Mouse (Mus musculus) central nervous system, embryonic 11.5 days (tissue): Measurements from ENCODE around the gene Tdpoz3. TPM values are rescaled to one million over a fixed set of nuclear protein-coding genes. Genes with fewer than 3 reads are reported as not detected.

Source experiments
- polyA plus RNA-seq: library from polyadenylated mRNA; depleted of rRNA; stranded (reverse); fragments of >200 nt; gene quantifications from 2 replicates; pipeline ENCODE4 v1.2.3, GENCODE M21; 2012; rRNA removed

Gene Tdpoz3
- polyA plus RNA-seq: not detected in 2 replicates

DNA sequence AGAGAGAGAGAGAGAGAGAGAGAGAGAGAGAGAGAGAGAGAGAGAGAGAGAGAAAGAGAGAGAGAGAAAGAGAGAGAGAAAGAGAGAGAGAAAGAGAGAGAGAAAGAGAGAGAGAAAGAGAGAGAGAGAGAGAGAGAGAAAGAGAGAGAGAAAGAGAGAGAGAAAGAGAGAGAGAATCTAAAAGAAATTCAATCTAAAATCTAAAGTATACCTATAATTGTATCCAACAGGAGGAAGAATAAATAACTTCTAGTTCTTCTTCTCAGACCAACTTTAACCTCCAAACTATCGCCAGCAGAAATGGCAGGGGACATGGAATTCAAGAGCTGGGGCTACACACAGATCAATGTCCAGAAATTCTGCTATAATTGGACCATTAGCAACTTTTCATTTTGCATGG lies at the start of gene Tdpoz3:
Gene Tdpoz3 (plus strand): TSS at position 301 of the 400 bp plus-strand sequence.

GRCm38 (mm10) chr3:93796098-93796497 lies 29.7 kb upstream of the Tdpoz3 start, which contains the start of gene Tdpoz4:
Gene Tdpoz4, plus strand, starts transcription at chr3:93796398.

Other genes with a start within 250 kb of the Tdpoz3 start
- not detected in 2 replicates for gene Tdpoz2, start 173.3 kb upstream of the Tdpoz3 start, polyA plus RNA-seq
- not detected in 2 replicates for gene Tdpoz1, start 149.7 kb upstream of the Tdpoz3 start, polyA plus RNA-seq
- gene Gm37596, start 132.9 kb upstream of the Tdpoz3 start, polyA plus RNA-seq: not detected in 2 replicates
- gene Gm5773, start 53.0 kb upstream of the Tdpoz3 start, polyA plus RNA-seq: not detected in 2 replicates
- gene Tdpoz4, start 29.6 kb upstream of the Tdpoz3 start, polyA plus RNA-seq: not detected in 2 replicates
- gene Gm9117, start 117.5 kb downstream of the Tdpoz3 start, polyA plus RNA-seq: not detected in 2 replicates
- not detected in 2 replicates for gene Tdpoz5, start 135.3 kb downstream of the Tdpoz3 start, polyA plus RNA-seq
- not detected in 2 replicates for gene Gm9125, start 228.9 kb downstream of the Tdpoz3 start, polyA plus RNA-seq
- gene Gm10697, start 246.6 kb downstream of the Tdpoz3 start, polyA plus RNA-seq: not detected in 2 replicates